Mouse (Mus musculus): Measurements from ENCODE around the gene Kri1.

GRCm38 (mm10) chr9:21289337-21289671, 1.5 kb upstream of the Kri1 start:
- TF ChIP-seq CTCF (IDR thresholded peaks at IDR 0.05; ENCODE audit: extremely low read depth, insufficient read length, insufficient replicate concordance, low read depth, low read length) (no peak), POLR2A (IDR thresholded peaks at IDR 0.05; ENCODE audit: low read depth, low read length) (no peak)

Measured in small intestine, adult 2 months (tissue).